Mouse (Mus musculus) olfactory bulb, adult 2 months (tissue): ENCODE results near the gene Nampt.

Experiments used
- CTCF ChIP-seq: fragments of 200-500 bp; IDR thresholded peaks from 2 replicates; pipeline ENCODE4 v1.5.1; 2012; ENCODE audit warnings: low read depth, mild to moderate bottlenecking, low read length, moderate library complexity; ENCODE audit not compliant: insufficient read depth
- POLR2A ChIP-seq: fragments of 200-500 bp; IDR thresholded peaks from 2 replicates; pipeline ENCODE4 v1.6.1; 2012; ENCODE audit warnings: mild to moderate bottlenecking, low read depth, low read length, moderate library complexity; ENCODE audit not compliant: insufficient read depth

DNA sequence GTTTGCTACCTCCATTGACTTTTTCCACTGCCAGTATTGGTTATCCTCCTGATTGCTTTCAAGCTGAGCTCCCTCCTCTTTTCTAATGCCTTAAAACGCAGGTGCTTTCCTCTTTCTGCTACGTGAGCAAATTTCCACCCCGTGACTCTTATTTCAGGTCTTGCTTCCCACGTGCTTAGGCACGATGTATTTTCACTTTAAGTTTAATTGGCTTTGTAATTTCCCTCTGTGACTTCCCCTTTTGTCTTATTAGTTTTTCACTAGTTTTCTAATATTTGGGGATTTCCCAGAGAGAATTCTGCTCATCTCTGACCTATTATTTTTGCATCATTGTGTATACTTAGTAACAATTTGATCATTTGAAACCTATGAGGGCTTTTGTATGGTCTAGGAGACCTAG lies 44.8 kb upstream of the Nampt start:
- TF ChIP-seq CTCF (no peak), POLR2A (no peak)
